Mouse (Mus musculus): ENCODE results near the gene Clmp.

GRCm38 (mm10) chr9:40687053-40687452 lies 1.3 kb downstream of the Clmp start:
- TF ChIP-seq CEBPB (IDR thresholded peaks at IDR 0.05; ENCODE audit: insufficient read depth, poor library complexity, severe bottlenecking) (no peak), POLR2A (IDR thresholded peaks at IDR 0.05; ENCODE audit: insufficient read length, low read depth) (no peak), TCF12 (IDR thresholded peaks at IDR 0.05; ENCODE audit: insufficient read depth, poor library complexity, severe bottlenecking) (no peak), MYOG (IDR thresholded peaks at IDR 0.05; ENCODE audit: control insufficient read depth in 1 of 3, insufficient read depth in 1 of 3, insufficient read length in 2 of 3, low read depth in 2 of 3) (no peak), MYOD1 (IDR thresholded peaks at IDR 0.05; ENCODE audit: control insufficient read depth in 1 of 3, insufficient read length in 2 of 3, low read depth in 2 of 3) (no peak), SRF (IDR thresholded peaks at IDR 0.05; ENCODE audit: control insufficient read depth, insufficient read length, low read depth) (no peak), USF1 (IDR thresholded peaks at IDR 0.05; ENCODE audit: low read depth) (no peak), E2F4 (IDR thresholded peaks at IDR 0.05; ENCODE audit: insufficient read depth) (no peak), MAX (IDR thresholded peaks at IDR 0.05; ENCODE audit: low read depth) (no peak)

Data from myocyte (in vitro differentiated cells).